Mouse (Mus musculus) erythroblast, embryonic 14.5 days (primary cell): Measurements from ENCODE around the gene Eif4g3.

Experiments used
- GATA1 ChIP-seq: IDR thresholded peaks from 2 replicates; pipeline ENCODE4 v1.6.1; 2012; ENCODE audit warnings: low read length, inconsistent platforms, mixed read lengths
- TAL1 ChIP-seq: IDR thresholded peaks from 3 replicates; pipeline ENCODE4 v1.6.1; 2012; ENCODE audit warnings: low read length, inconsistent platforms, mixed read lengths

GRCm38 (mm10) chr4:137982869-137983268 is 10.0 kb upstream of the Eif4g3 start:
- TF ChIP-seq TAL1 (no peak), GATA1 (no peak)
